Mouse (Mus musculus): ENCODE measurements at regions not wholly inside any gene's neighbourhood (a gene's known extent, or its start where the extent isn't known, plus 50 kb on each side); places are given as distances from the start of the nearest gene placed in this dataset.

DNA sequence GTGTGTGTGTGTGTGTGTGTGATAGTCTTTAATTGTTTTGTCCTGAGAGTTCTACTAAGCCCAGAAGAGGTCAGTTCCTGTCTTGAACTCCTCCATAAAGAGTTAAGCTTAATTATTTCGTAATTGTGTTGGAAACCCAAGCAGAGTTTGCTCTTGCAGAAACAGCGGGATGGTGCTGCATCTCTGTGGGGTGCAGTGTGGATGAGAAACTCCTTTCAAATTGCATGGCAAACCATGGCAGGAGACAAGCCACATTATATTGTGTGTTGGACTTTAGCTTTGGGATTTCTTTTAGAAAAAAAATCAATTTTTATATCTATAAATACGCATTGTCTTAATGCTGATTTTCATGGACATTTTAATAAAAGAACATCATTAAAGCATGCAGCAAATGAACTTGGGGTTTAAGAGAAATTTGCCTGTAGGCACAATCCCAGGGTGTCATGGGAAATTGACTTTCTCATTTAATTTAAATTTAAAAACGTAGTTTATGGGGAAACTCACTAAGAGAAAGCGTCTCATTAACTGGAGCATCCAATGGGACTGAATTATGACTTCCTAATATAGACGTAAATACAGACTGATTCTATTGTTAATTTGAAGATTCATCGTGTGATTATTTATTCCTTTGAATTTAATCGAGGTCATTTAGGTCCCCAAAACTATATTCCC is 61.4 kb upstream of the Olfr275 start:
- no peak for TF ChIP-seq EP300 (IDR thresholded peaks at IDR 0.05)
- TF ChIP-seq CTCF (IDR thresholded peaks at IDR 0.05), result no peak
- Histone ChIP-seq H3K27ac (ENCODE audit: low read length) (no peak overlapping the region), H3K9ac (replicated peaks; ENCODE audit: low read depth) (no peak overlapping the region), H3K4me3 (ENCODE audit: low read depth, low read length) (no peak overlapping the region), H3K27me3 (replicated peaks; ENCODE audit: insufficient read depth, low read length) (no peaks in the 10 kb centered on the region), H3K9me3 (ENCODE audit: low read length) (no peaks in the 10 kb centered on the region), H3K4me2 (replicated peaks; ENCODE audit: low read depth, low read length) (no peak overlapping the region), H3K36me3 (ENCODE audit: insufficient read depth, low read length) (no peaks in the 10 kb centered on the region), H3K4me1 (ENCODE audit: insufficient read depth, low read depth, low read length) (no peaks in the 10 kb centered on the region)
- DNase-seq (ENCODE audit: low spot score), result no peak
- no peak for ATAC-seq
- 75% methylated on average over 8 of the region's 8 CpGs for WGBS

All from lung, postnatal 0 days (tissue).